Mouse (Mus musculus): ENCODE data around the gene Mcrip1.

DNA sequence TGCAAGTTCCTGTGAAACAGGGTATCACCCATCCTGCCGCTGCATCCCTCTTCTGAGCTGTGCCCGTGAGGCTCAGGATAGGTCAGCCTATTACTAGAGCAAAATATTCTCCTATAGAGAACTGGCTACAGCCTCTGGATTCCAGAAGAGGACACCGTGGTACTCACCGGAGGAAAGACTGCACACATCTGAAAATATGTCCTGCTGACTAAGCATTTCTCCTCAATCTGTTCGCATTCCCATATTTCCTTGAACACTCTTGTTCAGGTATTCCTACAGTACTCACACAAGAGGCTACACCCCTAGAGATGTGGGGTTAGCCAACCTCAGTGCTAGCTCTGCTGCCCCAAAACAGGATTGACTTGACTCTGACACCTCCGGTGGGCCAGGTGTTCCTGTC lies 18.8 kb upstream of the Mcrip1 start:
- TF ChIP-seq POLR2A (IDR thresholded peaks at IDR 0.05; ENCODE audit: control insufficient read depth, extremely low read depth, insufficient read depth, low read length, poor library complexity), result no peak
- TF ChIP-seq CTCF (IDR thresholded peaks at IDR 0.05; ENCODE audit: borderline replicate concordance, control insufficient read depth, extremely low read depth, insufficient read depth, low read length, poor library complexity), result no peak

Measured in thymus, adult 2 months (tissue).